Mouse (Mus musculus) mesoderm, embryonic 11.5 days (tissue): Measurements from ENCODE around the gene Gm9507.
A peak's percentile ranks its signal among the peaks of the same experiment; 100 is the strongest.
"Not testable (repeated sequence)": the region's sequence is repeated elsewhere in the genome, so short reads cannot be mapped to it uniquely, and the experiment has no call there.

ENCODE experiments used
- DNase-seq: peaks from one replicate; pipeline ENCODE4 v3.0.0-alpha.2; 2012; ENCODE audit warnings: low read depth, low spot score

The Gm9507 gene

DNA sequence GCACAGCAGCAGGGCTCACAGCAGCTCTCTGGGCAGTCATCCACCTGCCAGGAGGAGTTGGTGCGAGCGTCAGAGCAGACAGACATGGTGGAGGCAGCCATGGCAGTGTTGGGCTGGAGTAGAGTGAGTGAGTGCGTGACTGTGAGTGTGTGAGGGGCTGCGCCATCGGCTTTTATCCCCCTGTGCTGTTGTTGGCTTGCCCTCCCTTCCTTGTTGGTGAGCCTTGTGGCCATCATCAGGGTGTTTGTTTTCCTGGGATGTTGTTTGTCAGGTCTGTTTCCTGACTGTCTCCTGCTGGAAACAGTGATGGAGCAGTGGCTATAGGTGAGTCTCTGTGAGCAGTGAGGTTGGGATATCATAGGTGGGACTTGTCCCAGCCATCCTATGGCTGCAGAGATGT lies at the start of gene Gm9507:
Gm9507 (minus strand) TSS at position 101 of the 400 bp plus-strand sequence.
- DNase-seq: no peak

GRCm38 (mm10) chr10:77852559-77852958 lies 40.9 kb upstream of the Gm9507 start, which contains the start of gene Gm10318:
Gene Gm10318, plus strand, starts transcription at chr10:77852859.
- DNase-seq: no peak

DNA sequence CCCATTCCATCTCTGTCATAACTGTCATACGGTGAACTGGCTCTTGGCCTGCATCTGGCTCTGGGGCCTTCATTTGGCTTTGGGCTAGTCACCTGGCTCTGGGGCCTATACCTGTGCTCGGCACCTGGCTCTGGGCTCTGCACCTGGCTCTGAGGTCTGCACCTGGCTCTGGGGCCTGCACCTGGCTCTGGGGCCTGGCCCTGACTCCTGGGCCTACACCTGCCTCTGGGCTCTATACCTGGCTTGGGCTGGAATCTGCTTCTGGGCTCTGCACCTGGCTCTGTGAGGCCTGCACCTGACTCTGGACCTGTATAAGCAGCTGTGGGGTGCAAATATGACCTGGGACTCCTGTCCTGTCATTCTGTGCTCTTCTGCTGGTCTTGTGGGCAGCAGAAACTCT lies 35.9 kb upstream of the Gm9507 start:
- no peak for DNase-seq

- DNase-seq: no peak
Observed at GRCm38 (mm10) chr10:77846961-77847360, 35.3 kb upstream of the Gm9507 start.

GRCm38 (mm10) chr10:77846503-77846902 lies 34.9 kb upstream of the Gm9507 start, which contains the start of gene Gm36176:
Gene Gm36176, plus strand, starts transcription at chr10:77846803.
- no peak for DNase-seq

- DNase-seq: no peak
Observed at GRCm38 (mm10) chr10:77839006-77839405, 27.4 kb upstream of the Gm9507 start.

GRCm38 (mm10) chr10:77835647-77836046 lies 24.0 kb upstream of the Gm9507 start, which contains the start of gene Krtap10-10:
Gene Krtap10-10, plus strand, starts transcription at chr10:77835947.
- DNase-seq: no peak

- DNase-seq: no peak
Observed at GRCm38 (mm10) chr10:77826951-77827350, 15.3 kb upstream of the Gm9507 start, which contains the start of gene Krtap10-4. Gene Krtap10-4, minus strand, starts transcription at chr10:77827095.

DNA sequence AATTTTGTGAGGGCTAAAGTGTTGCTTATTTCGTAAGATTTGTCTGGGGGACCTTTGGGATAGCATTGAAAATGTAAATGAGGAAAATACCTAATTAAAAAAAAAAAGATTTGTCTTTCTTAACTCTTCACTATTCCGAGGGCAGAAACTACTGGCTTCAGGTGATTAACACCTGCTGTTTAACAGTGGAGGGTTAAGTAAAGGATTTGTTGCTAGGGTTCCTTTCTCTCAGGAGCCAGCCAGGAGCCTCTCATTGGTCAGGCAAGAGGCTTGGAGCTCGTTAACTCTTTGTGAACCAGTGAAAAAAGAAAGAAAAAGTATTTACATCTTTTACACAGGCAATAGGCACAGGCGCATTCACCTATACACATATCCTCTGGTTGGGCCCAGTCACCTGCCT lies 7.6 kb upstream of the Gm9507 start:
- no peak for DNase-seq

DNA sequence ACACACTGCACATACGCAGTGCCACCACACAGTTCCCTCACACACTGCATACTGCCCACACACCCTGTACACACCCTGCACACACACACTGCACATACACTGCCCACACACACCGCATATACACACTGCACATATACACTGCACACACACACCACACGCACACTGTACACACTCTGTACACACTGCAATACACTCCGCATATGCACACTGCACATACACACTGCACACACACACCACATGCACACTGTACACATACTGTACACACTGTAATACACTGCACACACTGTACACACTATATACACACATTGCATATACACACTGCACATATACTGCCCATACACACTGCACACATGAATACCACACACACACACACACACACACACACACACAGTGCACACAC lies 6.9 kb upstream of the Gm9507 start:
- no peak for DNase-seq

DNA sequence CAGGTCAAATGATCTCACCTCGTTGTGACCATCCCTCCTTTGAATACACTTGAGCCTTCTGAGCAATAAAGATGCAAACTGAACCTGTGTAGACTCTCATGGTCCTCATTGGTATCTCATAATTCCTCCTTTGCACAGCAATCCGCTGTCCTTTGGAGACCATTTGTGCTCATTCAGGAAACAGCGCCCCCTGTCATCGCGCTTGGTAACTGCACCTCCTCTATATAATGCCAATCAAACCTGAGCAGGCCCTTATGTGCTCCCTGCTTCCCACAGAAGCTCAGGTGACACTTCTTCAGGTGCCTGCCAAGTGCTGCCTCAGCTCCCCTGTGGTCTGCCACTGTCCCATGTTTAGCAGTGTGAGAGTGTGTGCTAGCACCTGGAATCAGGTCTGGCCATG lies 3.9 kb upstream of the Gm9507 start:
- DNase-seq: peak; percentile 41

- DNase-seq: no peak
Observed at GRCm38 (mm10) chr10:77814382-77814781, 2.7 kb upstream of the Gm9507 start, which contains the start of gene Gm2696. Gene Gm2696, plus strand, starts transcription at chr10:77814682.

DNA sequence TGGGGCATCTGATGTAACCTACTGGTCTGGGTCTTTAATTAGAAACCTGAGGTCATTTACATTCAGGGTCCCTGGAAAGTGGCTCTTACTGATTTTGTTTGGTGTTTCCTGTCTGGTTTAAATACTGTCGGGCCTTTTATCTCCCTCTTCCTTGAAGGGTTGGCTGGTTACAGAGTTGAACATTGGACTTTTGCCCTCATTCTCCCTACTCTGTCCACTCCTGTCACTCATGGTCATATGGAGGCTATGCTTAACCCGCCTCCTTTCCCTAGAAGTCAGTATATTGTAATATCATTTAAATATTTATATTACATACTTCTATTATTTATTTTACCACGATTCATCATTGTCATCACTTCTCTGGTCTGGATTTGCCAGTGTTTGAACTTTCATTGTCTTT lies 7.5 kb downstream of the Gm9507 start:
- DNase-seq: no peak

- peak; percentile 29 for DNase-seq
Observed at GRCm38 (mm10) chr10:77798921-77799508, 12.6 kb downstream of the Gm9507 start, which contains the start of gene Gm19668. Gene Gm19668, minus strand, starts transcription at chr10:77799133.

GRCm38 (mm10) chr10:77798164-77798920 lies 13.3 kb downstream of the Gm9507 start:
- DNase-seq: peak; percentile 16

DNA sequence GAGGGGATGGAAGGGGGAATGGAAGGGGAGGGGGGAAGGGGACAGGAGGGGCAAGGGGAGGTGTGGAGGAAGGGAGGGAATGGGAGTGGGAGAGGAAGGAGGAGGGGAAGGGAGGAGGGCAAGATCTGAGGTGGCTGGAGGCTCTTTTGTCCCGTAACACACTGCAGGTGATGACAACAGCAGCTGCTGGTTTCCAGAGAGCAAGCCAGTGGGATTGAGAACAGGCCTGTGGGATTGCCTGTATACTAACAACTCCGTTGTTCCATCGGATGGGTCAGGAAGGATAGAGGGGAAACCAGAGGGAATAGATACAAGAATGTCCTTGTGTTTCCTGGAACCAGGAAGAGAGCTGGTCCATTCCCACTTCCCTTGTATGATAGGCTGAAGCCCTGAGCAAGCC lies 14.0 kb downstream of the Gm9507 start:
- DNase-seq: no peak

GRCm38 (mm10) chr10:77794976-77795375 lies 16.7 kb downstream of the Gm9507 start, which contains the start of gene Gm9639:
Gene Gm9639, minus strand, starts transcription at chr10:77795076.
- DNase-seq: no peak

- no peak for DNase-seq
Observed at GRCm38 (mm10) chr10:77788621-77789020, 23.0 kb downstream of the Gm9507 start.

DNA sequence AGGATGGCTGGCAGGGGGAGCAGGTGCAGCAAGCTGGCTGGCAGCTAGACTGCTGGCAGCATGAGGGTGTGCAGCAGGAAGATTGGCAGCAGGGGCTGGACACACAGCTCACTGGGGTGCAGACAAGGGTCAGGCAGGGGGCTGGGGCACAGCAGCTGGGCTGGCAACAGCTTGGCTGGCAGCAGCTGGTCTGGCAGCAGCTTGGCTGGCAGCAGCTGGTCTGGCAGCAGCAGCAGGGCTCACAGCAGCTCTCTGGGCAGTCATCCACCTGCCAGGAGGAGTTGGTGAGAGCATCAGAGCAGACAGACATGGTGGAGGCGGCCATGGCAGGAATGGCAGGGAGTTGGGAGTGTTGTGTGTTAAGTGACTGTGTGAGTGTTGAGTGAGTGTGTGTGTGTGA lies 23.8 kb downstream of the Gm9507 start, which contains the start of gene Gm7137:
Gm7137 (minus strand) TSS at position 325 of the 400 bp plus-strand sequence.
- DNase-seq: not testable (repeated sequence)

DNA sequence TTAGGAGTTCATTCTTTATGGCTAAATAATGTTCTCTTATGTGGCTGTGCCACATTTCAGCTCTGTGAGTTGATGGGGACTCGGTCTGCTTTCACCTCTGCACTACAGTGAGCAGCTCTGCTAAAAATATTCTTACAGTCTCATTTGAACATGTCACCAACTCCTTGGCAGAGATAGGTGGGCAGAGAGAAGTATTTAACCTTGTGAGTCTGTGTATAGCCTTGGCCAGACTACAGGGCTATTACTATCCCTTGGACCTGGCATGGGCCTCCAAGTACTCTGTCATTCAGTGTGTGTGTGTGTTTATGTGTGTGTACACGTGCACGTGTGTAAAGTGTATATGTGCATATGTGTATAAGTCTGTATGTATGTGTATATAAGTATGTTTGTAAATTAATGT lies 28.2 kb downstream of the Gm9507 start:
- DNase-seq: not testable (repeated sequence)

DNA sequence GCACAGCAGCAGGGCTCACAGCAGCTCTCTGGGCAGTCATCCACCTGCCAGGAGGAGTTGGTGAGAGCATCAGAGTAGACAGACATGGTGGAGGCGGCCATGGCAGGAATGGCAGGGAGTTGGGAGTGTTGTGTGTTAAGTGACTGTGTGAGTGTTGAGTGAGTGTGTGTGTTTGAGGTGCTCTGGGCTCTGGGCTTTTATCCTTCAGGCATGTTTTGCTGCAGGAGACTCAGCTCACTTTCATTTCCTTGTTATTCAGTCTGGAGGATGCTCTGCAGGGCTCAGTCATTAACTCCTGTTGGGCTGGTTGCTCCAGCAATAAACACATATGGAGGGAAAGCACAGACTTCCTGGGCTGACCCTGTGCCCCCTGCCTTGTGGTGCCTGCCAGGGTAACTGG lies 29.2 kb downstream of the Gm9507 start, which contains the start of gene Gm3250:
Gm3250 (minus strand) TSS at position 101 of the 400 bp plus-strand sequence.
- not testable (repeated sequence) for DNase-seq

- not testable (repeated sequence) for DNase-seq
Observed at GRCm38 (mm10) chr10:77776844-77777243, 34.8 kb downstream of the Gm9507 start, which contains the start of gene Gm7138. Gene Gm7138, minus strand, starts transcription at chr10:77776944.
